Mouse (Mus musculus) erythroblast, embryonic 14.5 days (primary cell): Measurements from ENCODE around the gene Vti1b.

Experiments used
- GATA1 ChIP-seq: IDR thresholded peaks from 2 replicates; pipeline ENCODE4 v1.6.1; 2012; ENCODE audit warnings: low read length, inconsistent platforms, mixed read lengths
- TAL1 ChIP-seq: IDR thresholded peaks from 3 replicates; pipeline ENCODE4 v1.6.1; 2012; ENCODE audit warnings: low read length, inconsistent platforms, mixed read lengths

GRCm38 (mm10) chr12:79171269-79171995, 1.0 kb downstream of the Vti1b start:
- TF ChIP-seq GATA1: no peak
- TF ChIP-seq TAL1: no peak
